Mouse (Mus musculus): ENCODE results near the gene Fkbp1b.
"Not testable (repeated sequence)": the region's sequence is repeated elsewhere in the genome, so short reads cannot be mapped to it uniquely, and the experiment has no call there.

Gene Fkbp1b

GRCm38 (mm10) chr12:4841392-4841887 lies at the start of gene Fkbp1b:
Gene Fkbp1b, minus strand, starts transcription at chr12:4841591.
- DNase-seq (ENCODE audit: low read depth, low spot score): peak; percentile 68

GRCm38 (mm10) chr12:4889891-4890290 lies 48.5 kb upstream of the Fkbp1b start:
- no peak for DNase-seq (ENCODE audit: low read depth, low spot score)

- no peak for DNase-seq (ENCODE audit: low read depth, low spot score)
Observed at GRCm38 (mm10) chr12:4889251-4889650, 47.9 kb upstream of the Fkbp1b start.

GRCm38 (mm10) chr12:4888739-4889138 lies 47.3 kb upstream of the Fkbp1b start:
- no peak for DNase-seq (ENCODE audit: low read depth, low spot score)

- not testable (repeated sequence) for DNase-seq (ENCODE audit: low read depth, low spot score)
Observed at GRCm38 (mm10) chr12:4886581-4886980, 45.2 kb upstream of the Fkbp1b start.

- DNase-seq (ENCODE audit: low read depth, low spot score): no peak
Observed at GRCm38 (mm10) chr12:4885062-4885461, 43.7 kb upstream of the Fkbp1b start.

GRCm38 (mm10) chr12:4882086-4882485 lies 40.7 kb upstream of the Fkbp1b start:
- no peak for DNase-seq (ENCODE audit: low read depth, low spot score)

GRCm38 (mm10) chr12:4879048-4879447 lies 37.7 kb upstream of the Fkbp1b start:
- DNase-seq (ENCODE audit: low read depth, low spot score): no peak

- no peak for DNase-seq (ENCODE audit: low read depth, low spot score)
Observed at GRCm38 (mm10) chr12:4878296-4878783, 36.9 kb upstream of the Fkbp1b start.

GRCm38 (mm10) chr12:4875623-4876022 lies 34.2 kb upstream of the Fkbp1b start:
- no peak for DNase-seq (ENCODE audit: low read depth, low spot score)

GRCm38 (mm10) chr12:4874161-4874927 lies 33.0 kb upstream of the Fkbp1b start, which contains the start of gene Mfsd2b:
Gene Mfsd2b, minus strand, starts transcription at chr12:4874359.
- peak; percentile 60 for DNase-seq (ENCODE audit: low read depth, low spot score)

GRCm38 (mm10) chr12:4873531-4873930 lies 32.1 kb upstream of the Fkbp1b start:
- DNase-seq (ENCODE audit: low read depth, low spot score): no peak

GRCm38 (mm10) chr12:4872983-4873477 lies 31.6 kb upstream of the Fkbp1b start:
- no peak for DNase-seq (ENCODE audit: low read depth, low spot score)

GRCm38 (mm10) chr12:4872273-4872672 lies 30.9 kb upstream of the Fkbp1b start:
- no peak for DNase-seq (ENCODE audit: low read depth, low spot score)

GRCm38 (mm10) chr12:4871260-4871659 lies 29.9 kb upstream of the Fkbp1b start:
- no peak for DNase-seq (ENCODE audit: low read depth, low spot score)

- DNase-seq (ENCODE audit: low read depth, low spot score): no peak
Observed at GRCm38 (mm10) chr12:4868924-4869323, 27.5 kb upstream of the Fkbp1b start.

GRCm38 (mm10) chr12:4864338-4864690 lies 22.9 kb upstream of the Fkbp1b start:
- DNase-seq (ENCODE audit: low read depth, low spot score): no peak

GRCm38 (mm10) chr12:4863654-4864337 lies 22.4 kb upstream of the Fkbp1b start:
- DNase-seq (ENCODE audit: low read depth, low spot score): no peak

GRCm38 (mm10) chr12:4862672-4863071 lies 21.3 kb upstream of the Fkbp1b start:
- no peak for DNase-seq (ENCODE audit: low read depth, low spot score)

GRCm38 (mm10) chr12:4859241-4859914 lies 18.0 kb upstream of the Fkbp1b start:
- no peak for DNase-seq (ENCODE audit: low read depth, low spot score)

GRCm38 (mm10) chr12:4856834-4857233 lies 15.4 kb upstream of the Fkbp1b start:
- DNase-seq (ENCODE audit: low read depth, low spot score): no peak

- DNase-seq (ENCODE audit: low read depth, low spot score): no peak
Observed at GRCm38 (mm10) chr12:4856160-4856559, 14.8 kb upstream of the Fkbp1b start.
